Mouse (Mus musculus) ZHBTc4 (cell line): ENCODE data around the gene Ccn2.

Experiments
- DNase-seq: peaks from one replicate; pipeline ENCODE4 v3.0.0-alpha.2; 2011; ENCODE audit warnings: low read depth, low spot score

Gene Ccn2

GRCm38 (mm10) chr10:24595250-24596002 is at the start of gene Ccn2:
TSS of gene Ccn2 (plus strand) at chr10:24595442.
- DNase-seq, result peak; percentile 98

GRCm38 (mm10) chr10:24552870-24553269 is 42.4 kb upstream of the Ccn2 start:
- DNase-seq, result no peak

- no peak for DNase-seq
These were observed 41.2 kb upstream of the Ccn2 start for GRCm38 (mm10) chr10:24554091-24554490.

GRCm38 (mm10) chr10:24558366-24558765 is 36.9 kb upstream of the Ccn2 start:
- peak; percentile 83 for DNase-seq

- DNase-seq, result no peak
These were observed 25.4 kb upstream of the Ccn2 start for GRCm38 (mm10) chr10:24569691-24570420.

GRCm38 (mm10) chr10:24572044-24572960 is 22.9 kb upstream of the Ccn2 start:
- DNase-seq, result no peak

GRCm38 (mm10) chr10:24573484-24573883 is 21.8 kb upstream of the Ccn2 start:
- DNase-seq, result no peak

- no peak for DNase-seq
These were observed 14.2 kb upstream of the Ccn2 start for GRCm38 (mm10) chr10:24581076-24581475.

- no peak for DNase-seq
These were observed 6.4 kb upstream of the Ccn2 start for GRCm38 (mm10) chr10:24588824-24589223.

- no peak for DNase-seq
These were observed 6.0 kb upstream of the Ccn2 start for GRCm38 (mm10) chr10:24589238-24589637.

- peak; percentile 85 for DNase-seq
These were observed 4.7 kb upstream of the Ccn2 start for GRCm38 (mm10) chr10:24590546-24590945.

GRCm38 (mm10) chr10:24591136-24591535 is 4.1 kb upstream of the Ccn2 start:
- peak; percentile 94 for DNase-seq

GRCm38 (mm10) chr10:24591741-24592140 is 3.5 kb upstream of the Ccn2 start:
- DNase-seq, result no peak

- DNase-seq, result no peak
These were observed 2.9 kb upstream of the Ccn2 start for GRCm38 (mm10) chr10:24592318-24592717.

GRCm38 (mm10) chr10:24592969-24593368 is 2.3 kb upstream of the Ccn2 start:
- no peak for DNase-seq

GRCm38 (mm10) chr10:24593556-24593955 is 1.7 kb upstream of the Ccn2 start:
- no peak for DNase-seq

- peak; percentile 28 for DNase-seq
These were observed 994 bp downstream of the Ccn2 start for GRCm38 (mm10) chr10:24596003-24596868.

GRCm38 (mm10) chr10:24596869-24597339 is 1.7 kb downstream of the Ccn2 start:
- DNase-seq, result no peak

GRCm38 (mm10) chr10:24597789-24598188 is 2.5 kb downstream of the Ccn2 start:
- no peak for DNase-seq

- DNase-seq, result no peak
These were observed 3.5 kb downstream of the Ccn2 start for GRCm38 (mm10) chr10:24598693-24599092.

- DNase-seq, result no peak
These were observed 4.6 kb downstream of the Ccn2 start for GRCm38 (mm10) chr10:24599802-24600201.
